Mouse (Mus musculus) cerebellum, postnatal 4 days (tissue): ENCODE data around the gene Dennd1a.
A peak's percentile ranks its signal among the peaks of the same experiment; 100 is the strongest.

ENCODE experiments used
- DNase-seq, 2 experiments: peaks; one replicate each; pipeline ENCODE4 v3.0.0; 2022; ENCODE audit warnings: low spot score in 2 of 2, mixed read lengths in 1 of 2

Dennd1a gene

DNA sequence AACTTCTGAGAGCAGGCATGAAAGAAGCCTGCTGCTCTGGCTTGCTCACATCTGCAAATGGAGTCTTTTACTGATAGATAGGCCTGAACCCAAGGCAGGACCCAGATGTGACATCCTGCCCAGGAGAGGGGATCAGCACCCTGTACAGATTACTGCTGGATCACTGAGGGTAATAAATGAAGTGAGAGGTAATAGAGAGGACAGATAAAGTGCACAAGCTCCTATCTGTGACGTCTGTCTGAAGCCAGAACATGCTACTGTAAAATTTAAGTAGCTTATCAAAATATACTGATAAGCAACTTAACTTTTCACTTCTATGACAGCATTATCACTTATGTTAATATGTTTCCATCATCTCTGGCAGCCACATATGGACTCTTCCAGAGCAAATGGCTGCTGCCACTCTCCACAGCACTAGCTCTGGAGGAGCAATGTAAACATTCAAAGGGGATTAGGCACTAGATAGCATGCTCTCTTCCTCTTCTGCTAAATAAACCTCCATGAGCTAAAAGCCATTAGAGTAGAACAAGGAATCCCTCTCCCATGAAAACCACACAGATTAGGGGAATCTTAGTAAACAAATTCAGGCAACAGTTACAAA is 235.6 kb downstream of the Dennd1a start:
- no peak for DNase-seq

DNA sequence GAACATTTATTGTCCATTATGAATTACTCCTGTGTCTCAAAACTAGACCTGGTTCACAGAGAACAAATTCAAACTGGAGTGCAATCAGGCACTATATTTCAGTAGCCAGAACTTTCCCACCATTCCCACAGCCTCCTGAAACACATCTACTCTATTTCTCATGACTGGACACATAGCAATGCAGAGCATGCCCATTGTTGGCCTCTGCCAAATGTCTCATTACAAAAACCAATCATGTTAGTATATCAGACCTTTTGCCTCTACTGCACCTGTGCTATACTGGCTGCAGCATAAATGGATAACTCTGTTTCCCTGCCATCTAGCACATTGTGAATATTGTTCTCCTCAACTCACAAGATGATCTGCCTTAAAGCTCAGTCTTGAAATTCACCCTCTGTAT is 238.2 kb downstream of the Dennd1a start:
- DNase-seq, result no peak

GRCm38 (mm10) chr2:38045286-38045685 is 241.9 kb downstream of the Dennd1a start:
- DNase-seq, result no peak

GRCm38 (mm10) chr2:38040845-38041244 is 246.3 kb downstream of the Dennd1a start:
- no peak for DNase-seq

DNA sequence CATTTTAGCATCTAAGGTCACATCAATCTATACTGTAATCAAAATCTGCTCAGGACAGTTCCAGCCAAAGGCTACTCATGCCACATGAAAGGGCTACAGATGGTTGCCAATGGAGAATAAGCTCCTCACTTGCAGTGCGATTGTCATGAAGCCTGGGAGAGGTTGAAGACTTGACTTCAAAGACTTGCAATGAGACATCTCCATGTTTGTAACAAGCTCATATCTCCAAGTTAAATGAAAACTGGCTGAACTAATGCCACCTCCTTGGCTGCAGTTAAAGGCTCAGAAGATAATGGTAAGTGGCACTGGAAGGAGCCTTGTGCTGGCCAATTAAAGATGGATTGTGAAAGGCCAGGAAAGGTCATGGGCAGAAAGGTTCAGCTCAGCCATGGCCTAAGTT is 247.6 kb downstream of the Dennd1a start:
- DNase-seq, result no peak

DNA sequence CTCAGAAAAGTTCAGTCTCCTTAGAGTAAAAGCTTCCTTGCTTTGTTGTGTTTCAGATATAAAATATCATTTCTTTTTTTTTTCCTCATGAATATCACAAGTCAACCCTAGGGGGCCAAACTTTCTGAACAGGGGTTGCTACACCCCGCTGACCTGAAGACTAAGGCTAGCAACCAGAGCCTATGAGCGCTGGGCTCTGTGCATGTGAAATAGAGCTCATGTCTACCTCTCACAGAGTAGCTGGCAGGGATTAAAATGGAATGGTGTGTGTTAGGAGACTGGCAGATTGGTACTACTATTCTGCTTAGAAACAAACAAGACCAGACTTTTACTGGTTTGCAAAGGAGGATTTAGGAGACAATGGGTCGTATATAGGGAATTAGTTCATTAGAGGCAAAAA is 258.9 kb downstream of the Dennd1a start:
- DNase-seq, result no peak

DNA sequence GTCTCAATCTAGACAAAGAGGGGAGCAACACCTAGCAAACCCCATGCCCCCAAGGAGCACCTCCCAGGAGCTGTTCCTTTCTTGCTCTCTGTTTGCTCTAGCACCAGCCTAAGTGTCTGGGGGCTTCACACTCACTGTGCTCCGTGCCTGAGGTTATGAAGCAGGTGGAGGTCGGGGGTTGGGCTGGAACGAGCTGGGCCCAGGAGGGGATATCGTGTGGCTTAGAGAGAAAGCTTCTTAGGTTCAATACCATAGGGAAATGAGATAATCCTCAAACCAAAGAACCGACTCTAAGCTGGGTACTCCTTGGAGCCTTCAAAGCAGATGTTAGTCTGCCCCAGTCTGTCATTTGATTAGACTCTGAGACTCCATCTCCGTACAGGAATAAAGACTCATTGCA is 261.6 kb downstream of the Dennd1a start:
- no peak for DNase-seq

GRCm38 (mm10) chr2:38023741-38024130 is 263.5 kb downstream of the Dennd1a start:
- DNase-seq, result no peak

DNA sequence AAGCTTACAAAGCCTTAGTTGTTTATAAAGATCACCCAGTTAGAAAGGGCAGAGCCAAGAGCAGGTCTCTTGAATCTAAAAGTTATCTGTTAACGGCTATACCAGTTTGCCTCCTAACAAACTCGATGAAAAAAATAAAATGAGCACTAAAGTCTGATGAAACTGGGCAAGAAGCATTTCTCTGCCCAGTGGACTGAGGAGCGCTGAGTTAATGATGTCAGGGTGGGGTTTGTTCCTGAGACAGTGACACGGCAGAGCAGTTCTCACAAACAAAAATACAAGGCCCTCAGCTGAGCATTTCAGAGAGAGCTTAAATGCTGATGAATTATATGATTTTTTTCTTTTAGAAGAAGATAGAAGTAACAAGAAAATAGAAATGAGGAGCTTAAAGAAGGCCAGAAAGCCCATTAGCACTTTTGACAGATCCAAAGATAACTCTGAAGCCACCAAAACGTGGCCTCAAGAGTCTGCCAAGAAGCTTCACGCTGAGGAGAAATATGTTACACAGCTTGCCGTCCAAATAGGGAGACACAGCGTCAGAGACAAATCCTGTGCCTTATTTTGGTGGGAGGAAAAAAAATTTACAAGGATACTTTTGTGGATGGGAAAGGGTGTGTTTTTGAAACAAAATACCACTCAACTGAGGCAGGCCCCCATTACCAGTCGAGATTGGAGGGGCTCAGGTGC is 264.0 kb downstream of the Dennd1a start:
- DNase-seq, result no peak

DNA sequence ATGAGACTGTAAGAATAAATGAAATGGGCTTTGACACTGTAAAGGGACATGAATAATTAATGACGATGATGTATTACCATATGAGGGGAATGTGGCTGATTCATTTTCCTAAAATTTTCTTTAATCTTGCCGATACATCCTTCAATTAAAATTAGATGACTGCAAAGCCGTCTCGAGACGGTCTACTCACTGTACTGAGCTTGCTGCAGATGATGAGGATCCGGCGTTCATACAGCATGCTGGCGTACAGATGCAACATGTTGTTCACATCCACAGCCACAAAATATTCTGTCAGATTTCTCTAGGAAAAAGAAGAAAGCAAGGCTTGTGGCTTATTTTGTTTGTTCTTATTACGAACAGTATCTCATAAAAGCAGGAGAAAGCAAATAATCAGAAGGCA is 266.0 kb downstream of the Dennd1a start:
- DNase-seq, result no peak

GRCm38 (mm10) chr2:38014702-38015101 is 272.5 kb downstream of the Dennd1a start:
- DNase-seq, result no peak

DNA sequence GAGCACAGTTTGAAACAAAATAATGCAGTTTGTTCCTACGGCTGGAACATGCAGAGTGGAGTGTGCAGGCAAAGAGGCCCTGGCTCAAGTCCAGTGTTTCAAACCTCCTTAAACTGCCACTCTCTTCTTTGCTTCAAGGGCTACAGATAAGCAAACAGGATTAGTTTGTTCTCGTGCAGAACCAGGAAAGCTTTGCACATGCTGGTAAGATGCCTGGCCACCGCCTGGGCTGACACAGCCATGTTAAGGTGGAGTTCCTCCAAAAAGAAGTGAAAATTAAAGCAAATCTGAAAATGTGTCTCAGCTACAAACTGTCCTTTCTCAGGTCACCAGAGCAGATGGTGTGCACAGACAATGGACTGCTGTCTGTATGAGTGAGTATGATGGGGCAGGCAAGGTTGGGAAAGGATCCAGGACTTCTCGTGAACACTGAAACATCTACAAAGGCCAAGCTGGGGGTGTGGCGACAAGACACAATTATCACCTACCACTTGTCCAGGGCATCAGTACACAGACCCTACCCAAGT is 273.3 kb downstream of the Dennd1a start:
- DNase-seq, result peak in 1 of 2 experiments; percentile 44

GRCm38 (mm10) chr2:38007238-38007637 is 280.0 kb downstream of the Dennd1a start:
- no peak for DNase-seq

DNA sequence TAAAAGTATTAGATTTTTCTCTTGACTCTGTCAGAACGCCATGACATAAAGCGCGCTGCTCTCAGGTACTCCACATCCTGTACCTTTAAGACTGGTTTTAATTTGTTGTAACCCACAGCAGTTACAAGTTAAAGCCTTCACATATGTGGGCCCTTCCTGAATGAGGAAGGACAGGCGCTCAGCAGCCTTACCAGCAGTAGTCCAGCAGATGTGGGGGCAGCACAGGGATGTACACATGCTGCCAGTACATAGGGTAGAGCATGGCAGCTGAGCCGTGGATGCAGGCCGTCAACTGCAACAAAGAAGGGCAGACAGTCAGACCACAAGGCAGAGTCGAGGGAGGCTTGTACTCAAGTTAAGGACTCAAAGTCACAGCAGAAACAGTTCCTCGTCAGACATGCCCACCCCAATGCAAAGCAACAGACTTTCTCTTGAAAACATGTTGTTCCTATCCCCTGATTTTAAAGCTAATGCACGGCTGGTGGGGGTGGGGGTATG is 284.0 kb downstream of the Dennd1a start:
- DNase-seq, result no peak

DNA sequence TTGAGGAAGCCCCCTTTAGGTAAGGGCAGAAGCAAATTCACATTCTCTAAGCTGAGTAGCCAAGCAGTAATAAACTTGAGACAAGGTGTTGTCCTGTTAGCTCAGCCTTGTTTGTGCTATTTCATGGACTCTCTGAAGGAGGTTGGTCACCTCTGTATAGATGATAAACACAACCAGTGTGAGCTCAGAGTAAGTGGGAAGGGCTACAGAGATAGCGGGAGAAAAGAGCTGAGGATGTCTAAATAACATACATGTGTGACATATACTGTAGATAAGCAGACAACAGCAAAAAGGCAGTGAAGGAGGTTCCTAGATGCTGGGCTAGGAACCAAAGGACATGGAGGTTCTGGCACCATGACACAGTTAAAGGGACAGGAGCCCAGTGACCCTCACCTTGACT is 286.2 kb downstream of the Dennd1a start:
- no peak for DNase-seq

GRCm38 (mm10) chr2:37997966-37998365 is 289.2 kb downstream of the Dennd1a start:
- DNase-seq, result no peak

GRCm38 (mm10) chr2:37989091-37989490 is 298.1 kb downstream of the Dennd1a start:
- DNase-seq, result no peak

DNA sequence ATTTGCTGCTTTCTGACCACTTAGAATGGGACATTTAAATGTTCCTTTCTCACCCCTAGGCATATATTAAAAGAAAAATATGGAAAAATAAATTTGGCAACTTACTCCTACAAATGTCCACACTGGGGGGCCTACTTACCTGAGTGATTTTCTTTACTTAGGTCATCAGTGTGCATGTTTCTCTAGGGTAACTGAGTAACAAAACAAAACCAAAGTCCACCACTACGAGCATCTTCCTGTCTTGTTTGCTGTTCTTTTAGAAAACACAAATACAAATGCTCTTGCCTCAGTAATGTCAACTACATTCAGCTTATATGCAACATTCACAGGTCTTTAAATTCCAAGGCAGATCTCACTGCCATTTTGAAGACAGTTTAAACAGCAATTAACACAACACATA is 298.9 kb downstream of the Dennd1a start:
- no peak for DNase-seq

GRCm38 (mm10) chr2:37985690-37986222 is 301.4 kb downstream of the Dennd1a start:
- DNase-seq, result no peak

DNA sequence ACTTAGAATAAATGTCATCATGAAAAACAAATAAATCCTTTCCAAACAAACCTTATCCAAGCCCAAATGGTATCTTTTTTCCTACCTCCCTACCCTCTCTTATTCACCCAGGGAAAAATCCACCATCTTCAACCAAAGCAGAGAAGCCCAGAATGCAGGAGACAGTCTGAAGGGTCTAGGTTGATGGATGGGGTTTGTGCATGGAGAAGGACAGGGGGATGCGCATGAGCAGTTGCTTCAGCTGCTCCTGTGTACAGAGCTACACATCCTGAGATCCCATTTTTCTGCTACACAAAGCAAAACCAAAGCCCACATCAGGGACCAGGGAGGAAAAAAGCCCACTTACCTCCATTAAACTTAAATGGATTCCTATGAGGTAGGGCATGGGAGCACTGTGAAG is 304.5 kb downstream of the Dennd1a start:
- DNase-seq, result no peak

DNA sequence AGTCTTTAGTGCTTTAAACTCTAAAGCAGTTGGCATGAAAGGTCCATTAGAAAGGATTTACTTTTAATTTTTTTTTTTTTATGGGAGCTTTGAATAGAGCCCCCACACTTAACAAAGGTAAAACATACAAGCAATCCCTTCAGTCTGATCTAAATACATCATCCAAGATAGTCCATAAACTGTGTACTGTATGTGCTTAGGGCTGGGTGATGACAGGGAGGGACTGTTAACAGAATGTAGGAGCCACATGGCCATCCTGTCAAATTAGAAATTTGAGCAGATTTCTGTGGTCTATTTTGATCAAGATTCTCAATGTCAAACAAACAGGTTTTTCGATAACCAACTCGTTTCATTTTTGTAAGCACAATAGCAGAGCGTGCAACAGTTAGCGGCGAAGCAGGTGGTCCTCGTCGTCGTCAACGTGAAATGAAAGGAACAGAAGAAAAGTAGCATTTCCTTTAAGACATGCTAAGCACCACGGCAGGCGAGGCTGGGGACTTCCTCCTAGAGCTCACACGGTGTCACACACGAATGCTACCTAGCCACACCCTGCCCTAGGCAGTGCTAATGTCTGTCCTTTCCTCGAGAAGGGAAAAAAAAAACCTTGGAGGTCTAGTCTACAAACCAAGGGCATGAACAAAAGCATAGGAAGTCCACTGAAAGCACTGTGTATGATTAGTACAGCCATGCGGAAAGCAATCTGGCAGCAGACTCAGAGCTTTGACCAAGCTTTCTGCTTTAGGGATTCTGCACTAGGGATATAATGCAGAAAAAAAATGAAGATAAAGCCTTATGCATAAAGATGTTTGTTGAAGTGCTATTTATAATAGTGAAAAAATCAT is 305.4 kb downstream of the Dennd1a start:
- DNase-seq, result no peak

DNA sequence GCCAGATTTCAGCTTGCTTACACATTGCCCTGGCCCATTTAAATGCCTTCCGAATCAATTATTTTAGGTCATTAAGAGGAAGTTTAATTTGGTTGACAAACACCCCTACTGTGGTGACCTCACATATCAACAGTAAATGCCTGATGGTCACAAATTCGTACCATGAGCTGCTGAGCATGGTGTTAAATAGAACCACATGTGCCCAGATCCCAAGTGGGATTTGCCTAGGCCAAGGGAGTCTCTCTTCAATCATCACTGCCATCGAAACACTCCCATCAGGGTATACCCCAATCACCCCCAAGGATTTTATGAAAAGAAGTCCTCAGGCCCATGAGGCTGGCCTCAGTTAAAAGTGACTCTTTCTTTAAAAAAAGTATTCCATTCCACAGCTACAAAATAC is 313.0 kb downstream of the Dennd1a start:
- no peak for DNase-seq
